ENCODE assay signal across 7 mouse cellular contexts in genomic region chr9:21220490-21221382, GRCm38 (mm10). TPM values are rescaled to one million over a fixed set of nuclear protein-coding genes. Genes with fewer than 3 reads are reported as not detected.
DNase-seq lines count a peak whose midpoint lies in the region; ATAC-seq lines count a peak whose summit lies in the region.

No protein-coding gene starts in this region.

- H3K9ac ChIP-seq in embryonic facial prominence, embryonic 11.5 days (replicated peaks; ENCODE audit: low read length) = no peak overlapping the region
- H3K9ac ChIP-seq in limb, embryonic 11.5 days (ENCODE audit: low read length) = no peak overlapping the region
- H3K9ac ChIP-seq in midbrain, embryonic 14.5 days (replicated peaks; ENCODE audit: low read length) = no peak overlapping the region

- no peaks in the 10 kb centered on the region for H3K9me3 ChIP-seq in embryonic facial prominence, embryonic 11.5 days (replicated peaks; ENCODE audit: control insufficient read depth, low read length)
- no peaks in the 10 kb centered on the region for H3K9me3 ChIP-seq in limb, embryonic 11.5 days (ENCODE audit: control insufficient read depth, low read length)
- no peaks in the 10 kb centered on the region for H3K9me3 ChIP-seq in midbrain, embryonic 14.5 days (ENCODE audit: control insufficient read depth, low read length)

- peak; percentile 96 for DNase-seq in adrenal gland, postnatal 14 days
- peak; percentile 91 for DNase-seq in embryonic facial prominence, embryonic 11.5 days (ENCODE audit: low spot score)
- peak; percentile 99 for DNase-seq in heart, adult 11 months
- DNase-seq in kidney, adult 18-20 months = peak; percentile 97
- DNase-seq in limb, embryonic 11.5 days (ENCODE audit: low spot score) = peak; percentile 96
- DNase-seq in midbrain, embryonic 14.5 days = peak; percentile 92
- DNase-seq in spleen, adult 18-20 months = peak; percentile 91 to 95

- H3K4me1 ChIP-seq in embryonic facial prominence, embryonic 11.5 days (ENCODE audit: control insufficient read depth, insufficient read depth, low read length) = no peaks in the 10 kb centered on the region
- H3K4me1 ChIP-seq in limb, embryonic 11.5 days (ENCODE audit: control insufficient read depth, insufficient read depth, low read length) = no peaks in the 10 kb centered on the region
- H3K4me1 ChIP-seq in midbrain, embryonic 14.5 days (ENCODE audit: control insufficient read depth, insufficient read depth, low read length) = peaks cover 9% of the 10 kb centered on the region

- peak; percentile 77 for ATAC-seq in embryonic facial prominence, embryonic 11.5 days (replicated peaks; ENCODE audit: insufficient number of reproducible peaks, low FRiP score, low TSS enrichment, low read depth)
- ATAC-seq in limb, embryonic 11.5 days (ENCODE audit: insufficient number of reproducible peaks, low FRiP score, low TSS enrichment, low read depth) = peak; percentile 78
- peak; percentile 80 for ATAC-seq in midbrain, embryonic 14.5 days (ENCODE audit: low FRiP score, low TSS enrichment)

- no peak overlapping the region for H3K27ac ChIP-seq in embryonic facial prominence, embryonic 11.5 days (replicated peaks; ENCODE audit: low read depth, low read length)
- H3K27ac ChIP-seq in limb, embryonic 11.5 days (replicated peaks; ENCODE audit: low read depth, low read length) = no peak overlapping the region
- no peak overlapping the region for H3K27ac ChIP-seq in midbrain, embryonic 14.5 days (replicated peaks; ENCODE audit: low read depth, low read length)

- H3K4me2 ChIP-seq in embryonic facial prominence, embryonic 11.5 days (ENCODE audit: low read depth, low read length) = no peak overlapping the region
- H3K4me2 ChIP-seq in limb, embryonic 11.5 days (ENCODE audit: low read depth, severe bottlenecking) = peak overlapping the region; percentile 33; the same call in 1 of the 2 replicates
- H3K4me2 ChIP-seq in midbrain, embryonic 14.5 days (ENCODE audit: low read length) = peak overlapping the region; percentile 51

- no peak overlapping the region for H3K4me3 ChIP-seq in embryonic facial prominence, embryonic 11.5 days (ENCODE audit: low read depth, low read length)
- H3K4me3 ChIP-seq in limb, embryonic 11.5 days (ENCODE audit: low read depth, low read length) = 0 out of 2 replicates have a peak overlapping the region, but pooled peaks have one; percentile 8
- 0 out of 2 replicates have a peak overlapping the region, but pooled peaks have one; percentile 9 for H3K4me3 ChIP-seq in midbrain, embryonic 14.5 days (replicated peaks; ENCODE audit: low read depth, low read length)

- H3K27me3 ChIP-seq in embryonic facial prominence, embryonic 11.5 days (ENCODE audit: control insufficient read depth, insufficient read depth, low read length) = no peaks in the 10 kb centered on the region
- H3K27me3 ChIP-seq in limb, embryonic 11.5 days (ENCODE audit: control insufficient read depth, insufficient read depth, low read length) = no peaks in the 10 kb centered on the region
- no peaks in the 10 kb centered on the region for H3K27me3 ChIP-seq in midbrain, embryonic 14.5 days (ENCODE audit: control insufficient read depth, insufficient read depth, low read length)

- 13% methylated on average over 21 of the region's 21 CpGs for WGBS in embryonic facial prominence, embryonic 11.5 days
- WGBS in limb, embryonic 11.5 days = 15% methylated on average over 21 of the region's 21 CpGs
- whole genome bisulfite sequencing in midbrain, embryonic 14.5 days = 17% methylated on average over 21 of the region's 21 CpGs

- no peaks in the 10 kb centered on the region for H3K36me3 ChIP-seq in embryonic facial prominence, embryonic 11.5 days (replicated peaks; ENCODE audit: control insufficient read depth, insufficient read depth, low read depth, low read length)
- no peaks in the 10 kb centered on the region for H3K36me3 ChIP-seq in limb, embryonic 11.5 days (ENCODE audit: control insufficient read depth, insufficient read depth, low read length)
- H3K36me3 ChIP-seq in midbrain, embryonic 14.5 days (ENCODE audit: control insufficient read depth, insufficient read depth, low read length) = no peaks in the 10 kb centered on the region

RNA-seq across cellular contexts. Expression of gene Keap1, which starts 18.4 kb away (rescaled TPM):
- 42.0 and 42.4 TPM in 2 replicates for total RNA-seq in adrenal gland, postnatal 14 days (2021)
- polyA plus RNA-seq in embryonic facial prominence, embryonic 11.5 days (2014; fragmentation: Nextera tagmentation; extraction: Ambion mirVana) = 23.2 and 27.1 TPM in 2 replicates
- 31.1 and 35.2 TPM in 2 replicates for polyA plus RNA-seq in limb, embryonic 11.5 days (2014; fragmentation: Nextera tagmentation; extraction: Ambion mirVana)
- polyA plus RNA-seq in midbrain, embryonic 14.5 days (2014; fragmentation: Nextera tagmentation; extraction: Ambion mirVana) = 40.3 and 53.7 TPM in 2 replicates

RNA-seq across cellular contexts. Expression of gene S1pr5, which starts 27.5 kb away (rescaled TPM):
- total RNA-seq in adrenal gland, postnatal 14 days (2021) = 1.8 and 2.3 TPM in 2 replicates
- polyA plus RNA-seq in embryonic facial prominence, embryonic 11.5 days (2014; fragmentation: Nextera tagmentation; extraction: Ambion mirVana) = 0.08 and 0.21 TPM in 2 replicates
- 0.38 and 0.39 TPM in 2 replicates for polyA plus RNA-seq in limb, embryonic 11.5 days (2014; fragmentation: Nextera tagmentation; extraction: Ambion mirVana)
- polyA plus RNA-seq in midbrain, embryonic 14.5 days (2014; fragmentation: Nextera tagmentation; extraction: Ambion mirVana) = 2.3 and 2.8 TPM in 2 replicates

RNA-seq across cellular contexts. Expression of gene Atg4d, which starts 44.4 kb away (rescaled TPM):
- 45.9 and 46.9 TPM in 2 replicates for total RNA-seq in adrenal gland, postnatal 14 days (2021)
- 28.5 and 31.1 TPM in 2 replicates for polyA plus RNA-seq in embryonic facial prominence, embryonic 11.5 days (2014; fragmentation: Nextera tagmentation; extraction: Ambion mirVana)
- polyA plus RNA-seq in limb, embryonic 11.5 days (2014; fragmentation: Nextera tagmentation; extraction: Ambion mirVana) = 29.5 and 31.9 TPM in 2 replicates
- polyA plus RNA-seq in midbrain, embryonic 14.5 days (2014; fragmentation: Nextera tagmentation; extraction: Ambion mirVana) = 44.6 and 44.7 TPM in 2 replicates

RNA-seq across cellular contexts. Expression of gene Pde4a, which starts 55.2 kb away (rescaled TPM):
- total RNA-seq in adrenal gland, postnatal 14 days (2021) = 22.4 and 22.9 TPM in 2 replicates
- polyA plus RNA-seq in embryonic facial prominence, embryonic 11.5 days (2014; fragmentation: Nextera tagmentation; extraction: Ambion mirVana) = 3.8 and 4.7 TPM in 2 replicates
- 3.3 and 5.3 TPM in 2 replicates for polyA plus RNA-seq in limb, embryonic 11.5 days (2014; fragmentation: Nextera tagmentation; extraction: Ambion mirVana)
- polyA plus RNA-seq in midbrain, embryonic 14.5 days (2014; fragmentation: Nextera tagmentation; extraction: Ambion mirVana) = 28.4 and 32.3 TPM in 2 replicates
